Mouse (Mus musculus): ENCODE results near the gene Atp13a4. TPM values are rescaled to one million over a fixed set of nuclear protein-coding genes. Genes with fewer than 3 reads are reported as not detected.

Gene Atp13a4
- 10 to 100 TPM; 16.9 to 17.8 TPM for total RNA-seq (2021)
- long read RNA-seq, full-length matches to known transcripts = 8 of 26 reads
- long read RNA-seq, partial matches to known transcripts = 6 of 26 reads
- long read RNA-seq, other reads (novel, unspliced or antisense) = 12 of 26 reads

DNA sequence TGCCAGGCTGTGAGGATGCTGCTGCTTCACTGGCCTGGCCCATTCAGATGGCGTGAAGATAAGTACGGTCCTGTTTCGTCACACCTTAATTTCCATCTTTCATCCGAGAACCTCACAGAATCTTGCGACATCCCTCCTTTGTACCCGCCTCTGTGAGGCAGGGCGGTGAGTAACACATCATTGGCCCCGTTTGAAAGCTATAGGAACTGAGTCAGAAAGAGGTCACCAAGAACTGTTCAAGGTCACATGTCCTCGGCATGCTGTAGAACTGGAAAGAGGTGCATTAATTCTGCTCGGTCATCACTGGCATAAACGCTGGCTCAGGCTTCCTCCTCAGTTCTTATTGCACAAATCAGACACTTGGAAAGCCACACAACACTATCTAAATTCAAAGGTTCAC lies at the start of gene Atp13a4:
Gene Atp13a4, minus strand, starts transcription at position 36 of the 400 bp plus-strand sequence.
- DNase-seq (ENCODE audit: low spot score in 2 of 2) = no peak

- no peak for DNase-seq (ENCODE audit: low spot score in 2 of 2)
Observed at GRCm38 (mm10) chr16:29592171-29592570, 47.5 kb upstream of the Atp13a4 start.

- peak in 1 of 2 experiments; percentile 17 for DNase-seq (ENCODE audit: low spot score in 2 of 2)
Observed at GRCm38 (mm10) chr16:29579787-29580176, 35.1 kb upstream of the Atp13a4 start.

DNA sequence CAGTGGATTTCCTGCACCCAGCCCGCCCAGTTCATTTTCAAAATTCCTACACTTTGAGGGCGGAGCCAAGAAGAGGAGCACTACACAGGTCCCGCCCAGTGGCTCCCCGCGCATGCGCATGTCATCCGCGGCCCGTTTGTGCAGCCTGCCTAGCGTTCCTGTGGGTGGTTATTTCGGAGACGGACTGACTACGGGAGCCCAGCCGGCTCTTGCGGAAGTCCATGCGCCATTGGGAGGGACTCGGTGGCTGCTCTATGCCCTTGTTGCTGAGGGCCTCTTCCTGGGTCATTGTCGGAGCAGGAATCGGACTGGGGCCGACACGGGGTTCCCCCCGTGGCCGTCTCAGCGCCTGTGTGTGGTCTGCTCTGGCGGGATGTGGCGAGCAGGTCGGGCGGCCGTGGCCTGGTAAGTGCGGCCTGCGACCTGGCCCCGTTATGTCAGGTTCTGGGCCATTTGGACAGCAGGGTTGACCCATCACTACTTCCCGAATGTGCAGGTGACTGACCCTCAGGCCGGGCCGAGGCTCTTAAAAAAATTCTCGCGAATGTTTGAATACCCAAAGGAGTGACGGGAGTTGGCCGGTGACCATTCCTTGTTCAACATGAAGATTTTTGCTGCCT lies 34.6 kb upstream of the Atp13a4 start, which contains the start of gene Opa1:
Gene Opa1, plus strand, starts transcription at position 168 of the 620 bp plus-strand sequence.
- peak; percentile 96 to 98 for DNase-seq (ENCODE audit: low spot score in 2 of 2)

DNA sequence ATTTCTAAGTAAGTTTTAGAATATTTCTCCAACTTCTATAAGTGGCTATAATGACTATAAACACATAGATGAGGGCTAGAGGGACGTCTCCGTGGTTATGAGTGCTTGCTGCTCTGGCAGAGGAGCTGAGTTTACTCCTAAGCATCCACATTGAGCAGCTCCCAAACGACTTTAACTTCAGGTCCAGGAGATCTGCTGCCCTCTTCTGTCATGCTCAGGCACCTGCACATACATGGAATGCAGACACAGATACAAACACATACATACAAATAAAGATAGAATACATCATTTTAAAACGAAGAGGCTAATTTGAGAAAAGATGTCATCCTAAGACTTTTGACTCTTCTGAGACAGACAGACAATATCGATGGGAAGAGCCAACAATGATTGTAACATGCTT lies 31.0 kb upstream of the Atp13a4 start:
- DNase-seq (ENCODE audit: low spot score in 2 of 2) = peak in 1 of 2 experiments; percentile 30

DNA sequence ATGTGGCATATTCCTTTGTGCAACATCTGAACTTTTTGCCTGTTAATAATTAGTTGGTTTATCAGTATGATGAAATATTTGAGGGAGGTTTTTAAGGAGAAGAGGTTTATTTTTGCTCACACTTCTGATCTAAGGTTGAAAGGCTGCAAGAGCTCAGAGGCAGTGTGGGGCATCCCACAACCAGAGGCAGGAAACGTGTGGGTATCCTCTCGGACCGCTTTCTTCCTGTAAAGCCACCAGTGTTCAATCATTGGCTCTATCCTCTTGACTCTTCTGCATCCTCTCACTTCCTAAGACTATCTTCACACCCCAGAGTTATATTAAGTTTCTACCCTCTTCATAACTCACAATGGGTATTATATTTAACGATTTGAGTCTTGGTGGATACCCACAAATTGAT lies 29.3 kb upstream of the Atp13a4 start:
- no peak for DNase-seq (ENCODE audit: low spot score in 2 of 2)

GRCm38 (mm10) chr16:29560869-29561268 lies 16.2 kb upstream of the Atp13a4 start:
- peak; percentile 37 to 72 for DNase-seq (ENCODE audit: low spot score in 2 of 2)

- no peak for DNase-seq (ENCODE audit: low spot score in 2 of 2)
Observed at GRCm38 (mm10) chr16:29560454-29560853, 15.8 kb upstream of the Atp13a4 start.

- DNase-seq (ENCODE audit: low spot score in 2 of 2) = no peak
Observed at GRCm38 (mm10) chr16:29559667-29560066, 15.0 kb upstream of the Atp13a4 start.

GRCm38 (mm10) chr16:29541261-29541683 lies 3.4 kb downstream of the Atp13a4 start:
- peak in 1 of 2 experiments; percentile 43 for DNase-seq (ENCODE audit: low spot score in 2 of 2)

DNA sequence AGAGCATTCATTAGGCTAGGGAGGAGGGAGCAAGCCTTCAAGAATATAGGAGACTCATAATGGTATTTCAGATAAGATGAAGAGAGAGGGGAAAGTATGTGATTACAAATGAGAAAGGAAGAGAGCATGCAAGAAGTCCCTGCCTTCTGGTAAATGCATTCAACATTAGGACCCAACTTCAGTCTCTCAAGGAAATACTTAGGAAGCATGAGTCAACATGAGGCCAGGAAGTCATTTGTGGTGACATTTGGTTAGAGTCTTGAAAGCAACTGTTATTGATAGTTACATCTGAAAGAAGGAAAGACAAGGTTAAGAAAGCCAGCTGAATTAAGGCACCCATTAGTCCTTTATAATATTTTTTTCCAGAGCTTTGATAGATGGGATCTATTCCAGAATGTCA lies 4.8 kb downstream of the Atp13a4 start:
- no peak for DNase-seq (ENCODE audit: low spot score in 2 of 2)

DNA sequence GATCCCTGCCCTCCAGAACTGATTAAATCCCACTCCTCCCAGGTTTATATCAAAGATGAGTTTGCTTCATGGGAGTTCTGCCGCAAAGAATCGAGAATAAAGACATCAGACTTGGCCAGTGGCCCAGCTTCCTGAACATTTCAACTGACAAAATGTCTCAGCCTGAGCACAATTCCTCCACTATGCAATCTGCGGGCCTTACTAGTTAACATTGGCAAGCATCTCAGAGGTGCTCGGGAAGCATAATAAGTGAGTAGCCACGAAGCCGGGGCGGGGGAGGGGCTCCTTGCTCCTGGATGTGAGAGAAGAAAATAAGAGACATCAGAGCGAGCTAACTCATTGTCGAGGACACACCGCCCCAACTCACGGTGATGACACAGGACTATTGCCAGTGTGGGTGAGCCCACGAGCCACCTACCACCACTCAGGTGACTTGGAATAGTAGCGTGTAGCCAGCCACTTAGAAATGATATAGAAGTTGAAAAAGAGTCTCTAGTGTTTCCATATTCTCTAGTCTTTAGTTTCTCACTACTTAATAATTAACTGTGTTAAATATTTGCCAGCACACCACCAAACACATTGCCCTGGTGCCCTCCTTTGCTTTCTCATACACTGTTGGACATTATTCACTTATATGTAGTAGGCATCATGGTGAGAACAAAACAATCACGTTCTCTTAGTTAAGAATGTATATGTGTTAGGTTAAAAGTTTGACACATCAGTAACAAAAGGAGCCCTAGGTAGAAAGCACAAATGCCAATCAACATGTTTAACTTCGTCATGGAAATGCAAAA lies 8.1 kb downstream of the Atp13a4 start:
- peak in 1 of 2 experiments; percentile 60 for DNase-seq (ENCODE audit: low spot score in 2 of 2)

DNA sequence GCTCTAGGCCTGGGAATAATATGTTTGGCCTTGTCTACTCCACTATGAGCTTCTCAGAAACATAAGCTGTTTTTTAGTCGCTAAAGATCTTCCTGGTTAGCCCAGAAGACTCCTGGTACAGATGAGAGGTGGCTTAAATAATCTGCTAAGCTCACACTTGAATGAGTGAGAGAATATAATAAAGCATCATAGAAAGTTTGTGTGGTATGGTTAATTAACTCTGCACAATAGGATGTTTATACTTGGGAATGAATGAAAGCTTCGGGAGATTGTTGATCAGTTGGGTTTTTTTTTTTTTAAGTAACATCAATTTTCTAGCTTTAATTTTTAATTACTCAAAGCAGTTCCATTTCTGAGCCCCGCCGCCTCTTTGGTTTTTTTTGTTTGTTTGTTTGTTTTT lies 8.8 kb downstream of the Atp13a4 start:
- DNase-seq (ENCODE audit: low spot score in 2 of 2) = no peak

DNA sequence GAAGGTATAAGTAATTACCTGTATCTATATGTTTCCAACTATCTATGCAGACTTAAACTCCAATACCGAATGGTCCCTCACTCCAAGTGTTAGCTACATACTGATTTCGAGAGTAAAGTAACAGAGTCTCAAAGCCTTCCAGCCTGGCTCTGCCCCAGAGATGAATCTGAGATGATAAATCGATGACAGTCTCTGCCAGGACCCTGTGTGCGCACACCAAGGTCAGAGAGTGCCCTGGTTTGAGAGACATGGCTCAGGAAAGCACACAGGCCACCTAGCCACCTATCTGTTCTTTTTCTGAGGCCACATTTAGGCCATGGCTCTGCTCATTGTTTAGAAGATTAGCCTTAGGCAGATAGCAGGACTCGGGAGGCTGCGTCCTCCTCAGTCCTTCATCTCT lies 11.0 kb downstream of the Atp13a4 start:
- no peak for DNase-seq (ENCODE audit: low spot score in 2 of 2)

- DNase-seq (ENCODE audit: low spot score in 2 of 2) = no peak
Observed at GRCm38 (mm10) chr16:29527085-29527484, 17.6 kb downstream of the Atp13a4 start.

- no peak for DNase-seq (ENCODE audit: low spot score in 2 of 2)
Observed at GRCm38 (mm10) chr16:29526585-29526984, 18.1 kb downstream of the Atp13a4 start.

DNA sequence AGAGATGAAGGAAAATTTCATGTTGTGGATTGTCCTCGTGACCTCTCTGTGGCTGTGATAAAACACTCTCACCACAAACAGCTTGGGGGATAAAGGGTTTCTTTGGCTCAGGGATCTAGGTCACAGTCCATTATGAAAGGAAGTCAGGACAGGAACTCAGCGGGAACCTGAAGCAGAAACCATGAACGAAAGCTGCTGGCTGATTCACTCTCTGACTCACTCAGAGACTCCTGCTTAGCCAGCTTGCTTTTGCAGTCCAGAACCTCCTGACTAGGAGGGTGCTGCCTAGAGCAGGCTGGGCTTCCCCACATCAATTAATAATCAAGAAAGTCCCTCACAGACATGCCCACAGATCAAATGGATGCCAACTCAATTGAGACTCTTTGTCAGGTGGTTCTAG lies 32.2 kb downstream of the Atp13a4 start:
- DNase-seq (ENCODE audit: low spot score in 2 of 2) = peak in 1 of 2 experiments; percentile 24

- no peak for DNase-seq (ENCODE audit: low spot score in 2 of 2)
Observed at GRCm38 (mm10) chr16:29510743-29511142, 33.9 kb downstream of the Atp13a4 start.

DNA sequence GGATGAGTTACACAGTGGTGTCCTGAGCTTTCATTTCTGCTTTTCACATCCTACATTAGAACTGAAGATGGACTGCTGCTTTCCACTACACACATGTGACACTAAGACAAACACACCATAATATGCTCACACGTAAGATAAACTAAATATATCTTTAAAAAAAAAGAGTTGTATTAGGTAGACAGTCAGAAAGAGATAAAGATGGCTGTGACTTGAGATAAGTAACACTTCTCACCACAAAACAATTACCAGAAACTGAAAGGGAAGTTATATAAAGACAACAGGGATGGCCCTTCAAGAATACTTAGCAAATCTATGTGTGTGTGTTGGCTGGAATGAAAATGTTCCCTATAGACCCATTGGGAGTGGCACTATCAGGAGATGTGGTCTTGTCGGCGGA lies 34.8 kb downstream of the Atp13a4 start:
- DNase-seq (ENCODE audit: low spot score in 2 of 2) = no peak

DNA sequence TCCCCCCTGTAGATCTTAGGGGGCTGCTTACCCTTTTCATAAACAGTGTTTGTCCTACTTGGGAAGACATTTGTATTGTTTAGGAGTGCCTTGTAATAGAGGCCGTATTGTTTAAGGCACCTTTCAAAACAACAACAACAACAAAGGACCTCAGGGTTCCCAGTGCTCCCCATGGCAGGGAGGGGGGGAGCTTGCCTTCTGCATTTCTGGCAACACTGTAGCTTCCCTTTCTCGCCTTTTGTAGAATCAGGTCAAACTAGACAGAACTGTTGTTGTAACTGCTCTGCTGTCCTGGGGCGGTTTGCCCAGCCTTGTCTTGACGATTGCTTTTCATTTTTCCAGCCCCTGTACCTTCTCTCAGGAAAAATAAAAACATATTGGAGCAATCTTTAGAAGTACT lies 40.0 kb downstream of the Atp13a4 start:
- DNase-seq (ENCODE audit: low spot score in 2 of 2) = peak in 1 of 2 experiments; percentile 30

DNA sequence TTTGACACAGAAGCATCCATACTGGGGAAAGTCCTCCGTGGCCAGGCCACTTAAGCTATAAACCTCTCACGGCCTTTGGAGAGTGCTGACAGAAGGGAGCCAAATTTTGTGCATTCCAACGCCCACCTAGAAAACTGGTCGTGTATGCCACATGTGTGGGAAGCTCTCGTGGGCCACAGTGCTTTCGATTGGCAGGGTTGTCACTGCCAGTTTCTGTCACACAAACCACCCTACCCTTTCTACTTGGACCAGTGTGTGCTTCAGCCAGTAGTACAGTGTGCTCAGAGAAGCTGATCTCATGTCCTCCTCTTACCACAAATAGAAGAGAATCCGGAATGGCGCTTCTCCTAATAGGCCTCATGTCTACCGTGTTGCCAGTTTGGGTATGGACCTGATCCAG lies 40.5 kb downstream of the Atp13a4 start:
- DNase-seq (ENCODE audit: low spot score in 2 of 2) = peak in 1 of 2 experiments; percentile 39

GRCm38 (mm10) chr16:29491031-29491430 lies 53.6 kb downstream of the Atp13a4 start:
- no peak for DNase-seq (ENCODE audit: low spot score in 2 of 2)

Data from layer of hippocampus, adult 18-20 months (tissue).